Mouse (Mus musculus) skeletal muscle tissue, adult 2 months (tissue): ENCODE data around the gene Cops2.
A peak's percentile ranks its signal among the peaks of the same experiment; 100 is the strongest.

ENCODE experiments used
- DNase-seq: peaks from one replicate; pipeline ENCODE4 v3.0.0-alpha.2; 2012; ENCODE audit warnings: low read depth, low spot score

The Cops2 gene

DNA sequence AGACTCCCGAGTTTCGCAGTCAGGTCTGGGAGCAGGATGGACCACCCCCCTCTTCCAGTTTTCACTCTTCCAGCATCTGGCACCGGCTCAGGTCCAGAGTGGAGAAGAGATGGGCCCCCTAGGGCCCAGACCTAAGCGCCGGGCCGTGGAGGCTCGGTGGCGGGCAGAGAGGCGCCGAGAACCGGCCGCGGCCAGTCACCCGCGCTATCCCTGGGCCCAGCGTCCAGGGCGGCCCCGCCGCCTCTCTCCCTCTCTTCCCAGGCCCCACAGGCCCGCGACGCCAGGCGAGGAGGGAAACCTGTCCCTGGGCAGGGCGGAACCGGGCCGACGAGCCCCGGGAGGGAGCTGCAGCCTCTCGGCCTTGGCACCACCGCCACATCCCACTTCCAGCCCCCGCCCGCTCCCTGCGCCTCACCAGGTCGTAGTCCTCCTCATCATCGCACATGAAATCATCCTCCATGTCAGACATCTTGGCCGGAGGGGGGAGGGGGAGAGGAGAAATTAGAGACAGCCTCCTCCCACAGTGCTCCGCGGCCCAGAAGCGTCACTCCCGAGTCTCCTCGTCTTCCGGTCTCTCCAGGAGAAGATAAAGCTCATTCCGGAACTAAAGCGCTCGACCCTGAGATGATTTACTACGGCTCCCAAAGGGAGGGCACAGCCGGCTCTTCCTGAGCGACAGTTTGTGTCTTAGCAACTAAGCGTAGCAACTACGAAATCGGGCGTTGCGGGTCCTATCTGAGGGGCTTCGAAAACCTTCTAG, at the start of gene Cops2, which contains the start of gene Galk2:
Gene Cops2 (minus strand): TSS at position 619 of the 760 bp plus-strand sequence.
Gene Galk2 (plus strand): TSS at position 589 of the 760 bp plus-strand sequence.
- DNase-seq, result peak; percentile 92

DNA sequence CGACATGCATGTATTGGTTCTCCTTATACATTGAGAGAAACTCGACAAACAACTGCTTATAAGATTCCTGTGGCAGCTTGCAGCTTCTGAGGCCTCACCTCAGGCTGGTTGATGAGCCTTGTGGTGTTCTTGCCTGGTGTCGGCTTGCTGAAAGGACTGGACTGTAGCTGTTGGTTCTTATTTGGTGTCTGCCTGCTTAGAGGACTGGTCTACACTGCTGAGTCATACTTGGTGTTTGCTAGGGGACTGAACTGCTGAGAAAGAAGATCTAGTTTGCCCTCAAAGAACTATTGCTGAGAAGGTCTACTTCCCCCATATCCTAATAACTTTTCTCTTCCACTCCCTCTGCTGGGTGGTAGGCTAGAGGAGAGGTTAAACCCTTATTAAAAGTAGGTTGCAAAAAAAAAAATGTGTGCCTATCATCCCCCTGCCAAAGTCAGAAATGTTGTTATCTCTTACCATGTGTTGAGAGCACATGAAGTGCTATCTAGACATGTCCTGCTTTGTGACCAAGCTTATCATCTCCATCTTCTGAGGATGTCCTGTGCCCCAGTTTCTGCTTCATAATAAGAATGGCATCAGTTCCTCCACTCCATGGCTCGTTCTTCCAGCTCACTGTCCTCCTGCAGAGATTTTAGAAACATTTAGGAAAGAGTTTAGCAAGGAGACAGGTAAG, 48.8 kb upstream of the Cops2 start:
- no peak for DNase-seq

DNA sequence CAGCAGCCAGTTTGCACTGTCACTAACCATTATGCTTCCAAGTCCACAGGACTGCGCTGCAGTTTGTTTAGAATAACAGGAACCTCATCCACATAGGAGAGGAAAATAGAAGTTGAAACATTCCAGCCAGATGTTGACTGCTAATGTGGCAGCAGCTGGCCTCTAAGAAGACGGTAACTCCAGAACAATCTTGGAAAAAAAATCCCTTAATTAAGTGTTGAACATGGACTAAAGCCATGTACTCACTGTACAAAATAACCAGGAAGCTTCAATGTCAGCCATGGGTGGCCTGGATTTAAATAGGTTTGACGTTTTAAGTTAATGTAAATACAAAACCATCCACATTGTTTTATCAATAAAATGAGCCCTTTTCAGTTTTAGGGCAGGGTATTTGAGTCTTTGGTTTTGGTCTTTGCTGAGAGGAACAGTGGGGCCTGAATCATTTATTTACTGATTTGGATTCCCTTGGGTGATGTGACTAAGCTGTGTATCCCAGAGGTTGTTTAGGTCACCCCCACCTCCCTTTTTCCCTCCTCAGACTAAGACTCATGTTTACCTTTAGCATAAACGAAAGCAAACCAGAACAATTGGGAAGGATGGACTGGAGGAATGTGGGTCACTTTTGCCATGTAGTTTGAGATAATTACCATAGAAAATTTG, 47.6 kb upstream of the Cops2 start:
- DNase-seq, result no peak

DNA sequence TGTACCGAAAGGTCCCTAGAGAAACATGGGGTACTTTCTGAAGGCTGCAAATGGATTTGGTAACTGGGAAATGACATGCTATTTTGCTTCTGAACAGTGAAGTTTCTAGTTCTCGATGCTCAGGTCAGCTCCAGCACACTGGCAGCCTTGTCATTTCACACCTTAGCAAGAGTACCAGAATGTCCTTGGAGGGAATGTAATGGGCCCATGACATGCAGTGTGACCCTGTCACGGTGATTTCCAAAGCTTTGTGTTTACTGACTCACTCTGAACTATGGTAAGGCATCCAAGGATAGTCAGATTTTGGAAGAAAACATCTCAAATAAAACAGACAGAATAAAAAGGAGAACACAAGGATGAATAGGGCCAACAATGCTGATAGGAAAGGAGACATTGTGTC, 42.5 kb upstream of the Cops2 start:
- no peak for DNase-seq

DNA sequence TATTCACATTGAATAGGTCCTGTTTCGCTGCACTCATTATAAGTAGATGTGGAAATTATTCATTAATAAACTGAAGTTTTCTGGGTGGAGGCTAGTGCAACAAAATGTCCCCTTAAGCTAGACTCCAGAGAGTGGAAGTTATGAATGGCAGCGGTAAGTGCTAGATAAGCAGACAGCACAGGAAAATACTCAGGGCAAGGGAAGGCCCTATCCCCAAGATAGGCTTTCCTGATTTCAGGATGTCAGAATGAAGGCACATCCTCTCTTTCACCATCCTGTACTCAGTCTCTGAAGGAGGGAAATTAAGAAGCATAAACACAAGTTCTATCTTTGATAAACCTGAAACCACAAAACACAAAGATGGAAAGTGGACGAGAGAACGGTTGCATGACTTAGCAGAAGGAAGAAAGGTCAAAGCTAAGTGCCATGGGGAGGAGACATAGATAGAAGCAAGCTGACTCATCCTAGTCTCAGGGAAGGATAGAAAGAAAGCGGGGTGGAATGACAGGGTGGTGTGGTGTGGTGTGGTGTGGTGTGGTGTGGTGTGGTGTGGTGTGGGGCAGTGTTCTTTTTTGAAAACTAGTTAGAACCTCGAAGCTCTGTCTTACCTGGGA, 42.0 kb upstream of the Cops2 start:
- DNase-seq, result no peak

DNA sequence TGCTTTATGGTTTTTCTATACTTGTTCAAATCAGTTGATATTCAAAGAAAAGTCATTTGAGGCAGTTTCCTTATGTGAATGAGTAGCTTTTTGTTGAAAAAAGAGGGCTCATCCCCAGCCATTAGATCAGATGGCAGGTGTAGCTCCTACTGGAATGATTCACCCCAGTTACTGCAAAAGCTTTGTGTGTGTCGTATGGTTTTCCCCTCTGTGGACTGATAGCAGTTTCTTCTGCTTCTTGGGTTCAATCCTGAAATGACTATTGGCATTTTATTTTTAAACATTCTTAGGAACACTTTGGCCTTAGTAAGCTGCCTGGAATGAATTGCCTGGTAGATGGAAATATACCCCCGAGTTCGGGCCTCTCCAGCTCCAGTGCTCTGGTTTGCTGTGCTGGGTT, 37.4 kb upstream of the Cops2 start:
- DNase-seq, result no peak

DNA sequence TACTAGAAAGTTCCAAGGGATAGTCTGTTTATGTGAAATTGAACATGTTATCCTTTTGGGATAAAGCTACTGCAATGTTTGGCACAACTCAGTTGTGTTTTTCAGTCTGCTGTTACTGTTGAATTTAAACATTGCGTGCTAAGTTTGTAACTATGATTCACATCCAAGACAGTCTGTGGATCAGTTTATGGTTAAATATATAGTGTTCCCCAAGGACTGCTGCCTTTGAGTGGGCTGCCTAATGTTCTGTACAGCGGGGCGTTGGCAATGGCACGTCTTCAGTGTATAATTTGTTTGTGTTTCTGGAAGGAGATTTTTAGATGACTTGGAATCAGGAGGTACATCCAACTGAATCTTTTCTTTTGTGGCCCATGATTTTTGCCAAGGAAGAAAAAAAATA, 36.2 kb upstream of the Cops2 start:
- no peak for DNase-seq

DNA sequence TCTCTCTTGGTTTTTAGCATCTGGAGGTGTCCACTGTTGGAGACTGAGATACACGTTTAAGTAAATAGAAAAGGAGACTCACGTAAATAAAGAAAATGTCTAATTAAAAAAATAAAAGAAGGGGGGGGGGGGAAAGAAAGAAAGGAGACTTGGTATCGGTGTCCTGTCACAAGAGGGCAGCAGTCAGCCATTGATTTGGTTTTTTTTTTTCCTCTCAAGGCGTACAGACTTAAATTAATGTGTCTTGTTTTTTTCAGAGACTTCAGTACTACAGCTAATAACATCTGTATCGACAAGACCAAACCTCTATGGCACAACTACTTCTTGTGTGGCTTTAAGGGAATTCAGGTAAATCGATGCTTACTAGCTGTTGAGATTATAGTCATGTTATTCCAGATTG, 34.2 kb upstream of the Cops2 start:
- DNase-seq, result peak; percentile 11

DNA sequence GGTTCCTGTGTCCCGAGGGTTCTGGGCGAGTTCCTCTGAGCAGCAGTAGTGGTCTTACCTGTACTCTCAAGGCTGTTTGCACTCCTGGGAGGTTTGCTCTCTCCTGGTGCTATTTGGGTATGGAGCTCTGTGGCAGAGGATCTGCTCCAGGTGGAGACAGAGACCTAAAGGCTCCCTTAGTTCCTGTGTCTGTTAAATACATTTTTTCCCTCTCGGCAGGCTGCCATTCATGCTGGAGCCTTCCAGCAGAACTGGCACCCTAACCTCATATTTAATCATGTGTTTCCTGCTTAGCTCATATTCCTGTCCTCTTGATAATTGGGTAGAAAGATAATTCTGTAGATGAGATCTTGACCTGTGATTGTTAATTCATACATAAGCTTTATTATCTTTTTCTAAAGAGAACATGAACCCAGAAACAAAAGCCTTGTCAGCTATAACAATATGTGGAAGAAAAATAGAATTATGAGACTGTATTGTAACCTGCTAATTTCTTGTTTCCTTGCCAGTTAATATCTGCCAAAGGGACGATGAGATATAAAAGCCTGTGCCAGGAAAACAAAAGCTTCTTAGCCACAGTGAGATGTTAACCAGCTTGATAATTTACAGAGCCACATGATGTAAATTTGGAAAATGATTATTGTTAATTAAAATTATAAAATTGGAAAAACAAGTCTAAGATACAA, 27.1 kb upstream of the Cops2 start:
- DNase-seq, result no peak

DNA sequence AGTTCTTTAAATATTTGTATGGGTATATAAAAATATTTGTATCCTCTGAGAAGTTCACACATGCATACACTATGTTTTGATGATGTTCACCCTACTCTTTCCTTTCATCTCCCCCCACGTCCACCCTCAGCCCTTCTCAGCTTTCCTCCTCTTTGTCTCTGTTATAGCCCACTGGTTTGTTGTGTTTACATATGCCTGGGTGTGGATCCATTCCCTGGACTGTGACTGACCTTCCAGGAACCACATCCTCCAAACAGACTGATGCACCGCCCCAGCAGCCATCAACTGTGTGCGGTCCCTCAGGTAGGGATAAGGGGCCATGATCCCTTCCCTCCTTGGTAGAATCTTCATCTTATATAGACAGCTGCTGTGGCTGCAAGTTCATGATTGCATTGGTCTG, 11.2 kb upstream of the Cops2 start:
- DNase-seq, result no peak

DNA sequence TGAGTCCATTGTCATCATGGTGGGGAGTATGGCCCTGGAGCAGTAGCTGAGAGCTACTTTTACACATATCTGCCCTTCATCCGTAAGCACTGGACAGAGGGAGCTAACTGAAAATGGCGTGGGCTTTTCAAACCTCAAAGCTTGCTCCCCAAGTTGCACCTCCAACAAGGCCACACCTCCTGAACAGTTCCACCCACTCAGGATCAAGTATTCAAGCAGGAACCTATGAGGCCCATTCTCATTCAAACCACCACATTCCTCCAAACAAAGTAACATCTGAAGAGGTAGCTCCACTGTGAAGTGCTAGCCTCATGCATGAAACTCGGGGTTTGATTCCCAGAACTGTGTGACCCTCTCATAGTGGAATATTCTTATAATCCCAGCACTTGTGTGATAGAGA, 9.4 kb upstream of the Cops2 start:
- no peak for DNase-seq

DNA sequence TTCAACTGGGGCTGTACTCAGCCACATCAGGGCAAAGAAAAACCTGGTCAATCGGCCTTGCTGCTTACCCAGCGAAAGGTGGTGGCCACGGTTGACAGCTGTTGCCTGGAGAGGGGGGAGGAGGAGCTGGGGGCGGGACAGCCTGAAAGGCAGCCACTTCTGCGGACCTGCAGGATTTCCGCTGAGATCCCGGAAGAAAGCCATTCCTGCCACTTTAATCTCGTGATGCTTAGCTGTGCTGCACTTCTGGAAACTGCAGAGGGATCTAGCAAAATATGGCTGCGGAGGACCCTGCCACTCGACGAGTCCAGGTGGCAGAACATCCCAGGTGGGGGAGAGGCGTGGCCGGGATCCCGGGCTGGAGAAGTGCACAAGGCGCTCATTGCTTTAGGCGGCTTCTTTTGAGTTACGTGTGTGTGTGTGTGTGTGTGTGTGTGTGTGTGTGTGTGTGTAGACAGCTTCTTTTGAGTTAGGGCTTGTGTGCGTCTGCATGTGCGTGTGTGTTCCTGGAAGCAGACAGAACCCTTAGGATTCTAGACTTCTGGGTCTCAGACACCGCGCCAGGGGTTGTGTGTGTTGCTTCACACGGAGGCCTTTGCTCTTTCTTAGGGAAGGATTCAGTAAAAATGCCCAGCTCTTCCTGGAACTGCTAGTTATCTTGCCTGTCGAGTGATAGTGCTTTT, 7.3 kb upstream of the Cops2 start:
- DNase-seq, result peak; percentile 46

DNA sequence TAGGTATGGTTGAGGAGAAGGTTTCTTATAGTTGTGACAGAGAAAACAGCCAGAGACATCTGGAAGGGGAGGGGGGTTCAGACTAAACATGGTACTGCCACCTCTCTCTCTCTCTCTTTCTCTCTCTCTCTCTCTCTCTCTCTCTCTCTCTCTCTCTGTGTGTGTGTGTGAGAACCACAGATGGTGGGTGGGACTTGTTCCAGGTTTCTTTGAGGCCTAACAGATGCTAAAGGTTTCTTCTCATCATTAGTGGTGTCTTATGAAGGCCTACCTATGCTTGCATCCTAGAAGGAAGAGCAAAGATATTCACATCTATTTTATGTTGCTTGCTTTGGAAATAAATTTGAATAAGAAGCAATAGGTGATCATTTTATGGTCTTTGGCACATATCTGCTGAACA, 6.6 kb upstream of the Cops2 start:
- DNase-seq, result no peak

DNA sequence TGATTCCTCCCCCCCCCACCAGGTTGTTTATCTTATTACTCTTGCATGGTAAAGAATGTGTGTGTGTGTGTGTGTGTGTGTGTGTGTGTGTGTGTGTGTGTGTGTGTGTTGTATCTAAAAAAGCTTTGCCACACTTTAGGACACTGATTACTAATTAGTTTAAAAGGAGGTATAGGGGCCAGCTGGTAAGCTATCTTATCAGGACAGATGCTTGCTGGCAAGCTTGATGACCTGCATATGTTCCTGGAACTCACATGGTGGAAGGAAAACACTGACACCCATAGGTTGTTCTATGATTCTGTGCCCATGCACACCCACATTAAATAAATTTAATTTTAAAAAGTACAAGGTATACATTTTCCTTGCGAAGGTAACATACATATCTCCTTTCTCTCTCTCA, 5.6 kb upstream of the Cops2 start:
- no peak for DNase-seq

DNA sequence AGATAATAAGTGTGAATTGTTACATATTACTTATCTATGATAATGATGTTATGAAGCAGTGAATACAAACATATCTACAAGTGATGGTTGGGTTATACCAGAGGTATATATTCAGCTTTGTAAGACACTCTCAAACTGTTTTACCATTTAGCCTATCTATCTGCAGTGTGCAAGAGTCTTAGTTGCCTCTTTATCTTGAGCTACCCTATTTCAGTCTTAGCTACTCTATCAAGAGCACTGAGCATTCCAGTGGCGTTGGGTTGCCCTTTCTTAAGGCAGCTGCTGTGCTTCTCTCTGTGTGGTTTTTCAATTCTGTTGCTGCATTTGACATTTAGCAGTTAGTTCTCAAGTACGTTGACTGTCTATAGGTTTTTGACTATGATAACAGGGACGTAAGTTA, 4.9 kb upstream of the Cops2 start:
- no peak for DNase-seq

DNA sequence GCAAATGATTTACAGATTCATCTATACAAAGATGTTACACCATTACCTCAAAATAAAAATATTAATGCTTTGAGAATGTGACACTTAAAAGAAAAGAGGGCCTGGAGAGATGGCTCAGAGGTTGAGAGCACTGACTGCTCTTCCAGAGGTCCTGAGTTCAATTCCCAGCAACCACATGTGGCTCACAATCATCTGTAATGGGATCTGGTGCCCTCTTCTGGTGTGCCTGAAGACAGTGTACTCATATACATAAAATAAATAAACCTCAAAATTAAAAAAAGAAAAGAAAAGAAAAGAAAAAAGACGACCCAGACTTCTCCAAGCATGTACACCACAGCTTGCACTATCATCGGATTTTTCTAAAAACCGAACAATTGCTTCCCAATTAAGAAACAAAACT, 1.2 kb downstream of the Cops2 start:
- DNase-seq, result no peak

DNA sequence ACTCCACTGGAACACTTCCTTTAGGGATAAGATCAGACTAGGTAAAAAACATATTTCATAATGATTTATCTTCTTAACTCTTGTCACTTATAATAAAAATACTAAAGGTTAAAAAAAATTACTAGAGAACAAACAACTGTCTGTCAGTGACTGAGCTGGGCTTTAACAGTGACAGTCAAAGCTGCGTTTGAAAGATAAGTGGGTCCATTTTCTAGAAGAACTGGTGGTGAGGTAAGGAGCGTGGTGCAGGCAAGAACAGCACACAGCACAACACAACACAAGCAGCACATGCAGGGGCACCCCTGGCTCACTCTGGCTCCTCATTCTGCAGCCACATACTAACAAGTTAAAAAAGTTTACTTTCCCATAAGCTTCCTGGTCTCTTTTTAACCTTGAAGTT, 7.7 kb downstream of the Cops2 start:
- no peak for DNase-seq

DNA sequence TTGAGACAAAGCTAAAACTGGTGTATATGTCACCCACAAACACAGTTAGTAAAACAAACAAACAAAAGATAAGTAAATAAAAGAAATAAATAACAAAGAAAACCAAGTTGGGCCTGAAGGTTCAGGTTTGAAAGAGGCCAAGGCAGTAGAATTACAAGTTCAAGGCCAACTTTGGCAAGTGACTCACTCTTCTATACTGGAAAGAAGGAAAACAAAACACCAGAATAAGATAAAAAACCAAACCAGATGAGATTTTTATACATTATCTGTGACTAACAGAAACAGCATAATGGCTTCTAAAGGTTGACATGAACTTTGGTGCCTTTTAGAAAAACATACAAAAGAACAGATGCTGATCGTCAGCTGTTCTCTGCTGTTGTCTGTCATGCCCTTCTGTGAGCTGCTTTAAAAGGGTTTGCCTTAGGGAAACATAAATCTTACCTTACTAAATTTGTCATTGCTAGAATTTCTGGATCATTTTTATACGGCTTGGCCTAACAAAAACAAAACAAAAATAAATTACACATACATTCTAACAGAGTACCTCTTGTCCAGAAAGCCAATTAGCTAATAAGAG, 20.1 kb downstream of the Cops2 start:
- no peak for DNase-seq

DNA sequence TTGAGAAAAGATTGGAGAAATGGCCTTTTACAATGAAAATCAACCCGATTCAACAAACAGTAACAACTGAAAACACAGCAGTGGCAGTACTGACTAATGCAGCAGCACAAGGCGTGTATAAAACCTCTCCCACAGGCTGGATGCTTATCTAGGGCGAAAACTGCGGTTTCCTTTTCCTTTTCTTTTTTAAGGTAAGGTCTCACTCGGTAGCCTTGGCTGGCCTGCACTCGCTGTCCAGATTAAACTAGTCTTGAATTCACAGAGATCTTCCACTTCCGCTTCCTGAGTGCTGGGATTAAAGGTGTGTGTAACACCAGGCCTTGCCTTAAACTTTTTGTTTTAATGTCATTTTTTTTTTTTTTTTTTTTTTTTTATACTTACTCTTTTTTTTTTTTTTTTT, 20.8 kb downstream of the Cops2 start:
- DNase-seq, result no peak

DNA sequence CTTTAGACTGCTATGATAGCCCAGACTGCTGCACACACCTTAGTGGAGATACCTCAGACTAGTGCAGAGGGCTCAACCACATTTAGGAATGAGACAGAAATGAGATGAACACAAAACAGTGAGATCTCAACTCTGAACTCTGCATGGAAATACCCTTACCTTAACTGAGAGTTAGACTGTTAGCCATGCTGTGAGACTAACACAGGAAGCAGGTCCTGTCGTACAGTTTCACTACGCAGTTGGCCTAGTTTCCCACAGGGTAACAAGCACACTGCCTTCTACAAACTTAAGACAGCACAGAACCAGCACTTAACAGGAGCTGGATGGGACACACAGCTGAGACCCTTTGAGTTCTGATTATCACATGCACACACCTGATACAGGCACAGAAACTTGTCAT, 29.0 kb downstream of the Cops2 start:
- no peak for DNase-seq

DNA sequence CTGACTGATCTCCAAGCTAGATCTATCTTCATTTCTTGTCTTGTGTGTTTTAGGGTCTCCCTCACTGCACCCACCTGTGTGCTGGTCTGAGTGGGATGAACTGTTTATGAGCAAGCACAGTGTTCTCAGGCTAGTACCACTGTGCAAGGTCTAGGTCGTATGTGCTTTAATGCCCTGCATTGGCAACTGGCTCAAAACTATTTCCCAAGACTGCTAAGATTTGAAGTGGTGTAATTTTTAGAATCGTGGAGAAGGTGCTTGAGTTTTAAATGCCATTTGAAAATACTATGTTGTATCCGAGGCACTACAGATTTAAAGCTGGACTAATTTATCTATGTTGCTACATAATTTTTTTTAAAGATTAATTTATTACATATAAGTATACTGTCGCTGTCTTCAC, 31.0 kb downstream of the Cops2 start:
- DNase-seq, result no peak
